Mouse (Mus musculus): Measurements from ENCODE around the gene Ptk7. TPM values are rescaled to one million over a fixed set of nuclear protein-coding genes. Genes with fewer than 3 reads are reported as not detected.

Gene Ptk7
- polyA plus RNA-seq, 1 experiment: 3.9 TPM

GRCm38 (mm10) chr17:46549642-46550041 lies 79.7 kb downstream of the Ptk7 start:
- TF ChIP-seq POLR2A (IDR thresholded peaks at IDR 0.05; ENCODE audit: borderline replicate concordance, control insufficient read depth, low read depth, low read length) (no peak), CTCF (IDR thresholded peaks at IDR 0.05; ENCODE audit: control insufficient read depth, insufficient read depth, low read length) (no peak)
- Histone ChIP-seq H3K27ac (ENCODE audit: control insufficient read depth, insufficient read depth, low read depth, low read length, poor library complexity) (no peak overlapping the region), H3K4me1 (ENCODE audit: control insufficient read depth, insufficient read depth, low read length) (peaks cover 1% of the 10 kb centered on the region; the same call in 1 of the 2 replicates), H3K4me3 (replicated peaks; ENCODE audit: control insufficient read depth, low read depth, low read length) (no peak overlapping the region)
- 87% methylated on average over 9 of the region's 9 CpGs for WGBS

GRCm38 (mm10) chr17:46549193-46549592 lies 80.1 kb downstream of the Ptk7 start:
- H3K4me1 ChIP-seq (ENCODE audit: control insufficient read depth, insufficient read depth, low read length): peaks cover 1% of the 10 kb centered on the region; the same call in 1 of the 2 replicates
- WGBS: 44% methylated on average over 8 of the region's 8 CpGs

DNA sequence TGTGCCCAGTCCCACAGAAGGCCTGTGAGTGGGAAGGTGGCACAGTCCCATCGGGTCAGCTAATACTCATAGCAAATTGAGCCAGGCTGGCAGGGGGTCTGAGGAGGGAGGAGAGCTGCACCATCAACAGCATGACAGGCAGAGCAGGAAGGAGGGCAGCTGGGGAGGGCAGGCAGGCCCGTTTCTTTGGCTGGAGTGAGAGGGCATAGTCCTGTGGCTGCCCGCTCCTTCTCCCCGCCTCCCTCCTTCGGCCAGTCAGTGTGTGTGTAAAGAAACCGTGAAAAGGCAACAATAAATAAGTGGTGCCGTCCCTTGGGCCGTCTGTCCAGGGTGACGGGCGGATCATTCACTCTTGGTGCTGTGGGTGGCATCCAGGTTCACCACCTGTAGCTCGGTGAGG lies 80.6 kb downstream of the Ptk7 start:
- Histone ChIP-seq H3K4me1 (ENCODE audit: control insufficient read depth, insufficient read depth, low read length) (no peaks in the 10 kb centered on the region; the same call in 1 of the 2 replicates), H3K27ac (ENCODE audit: control insufficient read depth, insufficient read depth, low read depth, low read length, poor library complexity) (no peak overlapping the region), H3K4me3 (replicated peaks; ENCODE audit: control insufficient read depth, low read depth, low read length) (no peak overlapping the region)
- no peak for TF ChIP-seq CTCF (IDR thresholded peaks at IDR 0.05; ENCODE audit: control insufficient read depth, insufficient read depth, low read length)
- TF ChIP-seq POLR2A (IDR thresholded peaks at IDR 0.05; ENCODE audit: borderline replicate concordance, control insufficient read depth, low read depth, low read length): no peak
- 80% methylated on average over 11 of the region's 11 CpGs for WGBS

More at GRCm38 (mm10) chr17:46549193-46549592, 80.1 kb downstream of the Ptk7 start:
- H3K27ac ChIP-seq (ENCODE audit: control insufficient read depth, insufficient read depth, low read depth, low read length, poor library complexity): no peak overlapping the region
- H3K4me3 ChIP-seq (replicated peaks; ENCODE audit: control insufficient read depth, low read depth, low read length): no peak overlapping the region
- no peak for TF ChIP-seq POLR2A (IDR thresholded peaks at IDR 0.05; ENCODE audit: borderline replicate concordance, control insufficient read depth, low read depth, low read length)
- peak; percentile 67; the same call in 1 of the 2 replicates for TF ChIP-seq CTCF (IDR thresholded peaks at IDR 0.05; ENCODE audit: control insufficient read depth, insufficient read depth, low read length)

- TF ChIP-seq CTCF (IDR thresholded peaks at IDR 0.05; ENCODE audit: control insufficient read depth, insufficient read depth, low read length): no peak
- no peak for TF ChIP-seq POLR2A (IDR thresholded peaks at IDR 0.05; ENCODE audit: borderline replicate concordance, control insufficient read depth, low read depth, low read length)
- 67% methylated on average over 3 of the region's 3 CpGs for whole genome bisulfite sequencing
Measured at GRCm38 (mm10) chr17:46547923-46548322, 81.4 kb downstream of the Ptk7 start.

DNA sequence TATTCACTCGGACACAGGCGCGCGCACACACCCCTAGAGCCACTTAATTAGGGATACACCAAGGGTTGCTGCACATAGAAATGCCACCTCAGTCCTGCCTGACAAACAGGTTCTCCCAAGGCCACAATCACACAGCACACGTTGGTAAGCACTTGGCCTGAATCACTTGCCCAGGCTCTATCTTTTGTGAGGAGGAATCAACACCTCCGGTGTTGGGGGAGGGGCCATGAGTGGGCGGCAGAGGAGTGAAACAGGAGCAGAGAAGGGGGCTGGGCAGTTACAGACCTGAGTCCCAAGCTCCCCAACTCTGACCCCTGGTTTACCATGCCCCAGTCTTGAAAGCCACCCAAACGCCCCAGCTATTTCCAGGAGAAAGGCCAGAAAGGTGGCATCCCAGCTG lies 82.3 kb downstream of the Ptk7 start:
- TF ChIP-seq CTCF (IDR thresholded peaks at IDR 0.05; ENCODE audit: control insufficient read depth, insufficient read depth, low read length) (no peak), POLR2A (IDR thresholded peaks at IDR 0.05; ENCODE audit: borderline replicate concordance, control insufficient read depth, low read depth, low read length) (no peak)
- H3K27ac ChIP-seq (ENCODE audit: control insufficient read depth, insufficient read depth, low read depth, low read length, poor library complexity): no peak overlapping the region
- WGBS: 59% methylated on average over 8 of the region's 8 CpGs
- H3K4me3 ChIP-seq (replicated peaks; ENCODE audit: control insufficient read depth, low read depth, low read length): no peak overlapping the region
- no peaks in the 10 kb centered on the region for H3K4me1 ChIP-seq (ENCODE audit: control insufficient read depth, insufficient read depth, low read length)

More at GRCm38 (mm10) chr17:46547923-46548322, 81.4 kb downstream of the Ptk7 start:
- Histone ChIP-seq H3K4me3 (replicated peaks; ENCODE audit: control insufficient read depth, low read depth, low read length) (no peak overlapping the region), H3K4me1 (ENCODE audit: control insufficient read depth, insufficient read depth, low read length) (no peaks in the 10 kb centered on the region), H3K27ac (ENCODE audit: control insufficient read depth, insufficient read depth, low read depth, low read length, poor library complexity) (no peak overlapping the region)

- H3K4me3 ChIP-seq (replicated peaks; ENCODE audit: control insufficient read depth, low read depth, low read length): peak overlapping the region; percentile 62
- TF ChIP-seq CTCF (IDR thresholded peaks at IDR 0.05; ENCODE audit: control insufficient read depth, insufficient read depth, low read length): no peak
- no peak for TF ChIP-seq POLR2A (IDR thresholded peaks at IDR 0.05; ENCODE audit: borderline replicate concordance, control insufficient read depth, low read depth, low read length)
- 47% methylated on average over 7 of the region's 7 CpGs for WGBS
- no peak overlapping the region for H3K27ac ChIP-seq (ENCODE audit: control insufficient read depth, insufficient read depth, low read depth, low read length, poor library complexity)
- H3K4me1 ChIP-seq (ENCODE audit: control insufficient read depth, insufficient read depth, low read length): no peaks in the 10 kb centered on the region
Measured at GRCm38 (mm10) chr17:46546591-46546990, 82.7 kb downstream of the Ptk7 start.

- no peak for TF ChIP-seq CTCF (IDR thresholded peaks at IDR 0.05; ENCODE audit: control insufficient read depth, insufficient read depth, low read length)
- TF ChIP-seq POLR2A (IDR thresholded peaks at IDR 0.05; ENCODE audit: borderline replicate concordance, control insufficient read depth, low read depth, low read length): peak; percentile 21; the same call in 1 of the 2 replicates
- 2% methylated on average over 49 of the region's 49 CpGs for WGBS
- Histone ChIP-seq H3K27ac (ENCODE audit: control insufficient read depth, insufficient read depth, low read depth, low read length, poor library complexity) (no peak within 1 kb of the TSS), H3K4me1 (ENCODE audit: control insufficient read depth, insufficient read depth, low read length) (no peaks in the 10 kb centered on the region), H3K4me3 (replicated peaks; ENCODE audit: control insufficient read depth, low read depth, low read length) (peak within 1 kb of the TSS; percentile 62)
Measured at GRCm38 (mm10) chr17:46545813-46546564, 83.3 kb downstream of the Ptk7 start, which contains the start of gene Cul9. Cul9 (minus strand) TSS chr17:46546388.

DNA sequence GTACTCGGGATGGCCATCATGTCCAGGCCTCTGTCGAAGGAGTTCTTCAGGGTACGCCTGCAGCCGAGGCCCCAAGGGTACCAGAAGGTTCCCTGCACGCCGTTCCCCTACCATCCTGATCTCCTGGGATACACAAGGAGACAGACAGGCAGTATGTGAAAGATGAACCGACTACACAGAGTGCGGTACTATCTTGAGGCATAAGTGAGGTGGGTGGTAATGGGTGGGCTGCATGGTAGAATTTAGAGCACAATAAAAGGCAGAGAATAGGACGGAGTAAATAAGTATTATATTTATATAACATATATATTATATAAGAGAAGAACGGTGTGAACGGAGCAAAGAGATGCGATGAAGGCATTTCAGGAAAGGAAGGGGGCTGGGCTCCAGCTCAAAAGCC lies 85.6 kb downstream of the Ptk7 start:
- TF ChIP-seq CTCF (IDR thresholded peaks at IDR 0.05; ENCODE audit: control insufficient read depth, insufficient read depth, low read length) (no peak), POLR2A (IDR thresholded peaks at IDR 0.05; ENCODE audit: borderline replicate concordance, control insufficient read depth, low read depth, low read length) (no peak)
- Histone ChIP-seq H3K27ac (ENCODE audit: control insufficient read depth, insufficient read depth, low read depth, low read length, poor library complexity) (no peak overlapping the region), H3K4me3 (replicated peaks; ENCODE audit: control insufficient read depth, low read depth, low read length) (no peak overlapping the region), H3K4me1 (ENCODE audit: control insufficient read depth, insufficient read depth, low read length) (no peaks in the 10 kb centered on the region)
- 93% methylated on average over 12 of the region's 12 CpGs for WGBS
